Mouse (Mus musculus) lung, postnatal 10 days (tissue): Measurements from ENCODE around the gene Cat.

Source experiments
- DNase-seq: peaks from one replicate; pipeline ENCODE4 v3.0.0; 2021

Cat gene

GRCm38 (mm10) chr2:103432695-103433275 is 52.2 kb downstream of the Cat start:
- peak; percentile 33 for DNase-seq

- DNase-seq = no peak
Observed at GRCm38 (mm10) chr2:103430712-103431111, 54.2 kb downstream of the Cat start.

- DNase-seq = no peak
Observed at GRCm38 (mm10) chr2:103428356-103428755, 56.6 kb downstream of the Cat start.

GRCm38 (mm10) chr2:103425456-103426063 is 59.4 kb downstream of the Cat start:
- DNase-seq = peak; percentile 57

GRCm38 (mm10) chr2:103424349-103425026 is 60.5 kb downstream of the Cat start:
- DNase-seq = peak; percentile 78

GRCm38 (mm10) chr2:103423884-103424283 is 61.1 kb downstream of the Cat start:
- DNase-seq = no peak

- peak; percentile 48 for DNase-seq
Observed at GRCm38 (mm10) chr2:103420650-103421507, 64.1 kb downstream of the Cat start.

- no peak for DNase-seq
Observed at GRCm38 (mm10) chr2:103415774-103416173, 69.2 kb downstream of the Cat start.

GRCm38 (mm10) chr2:103413381-103413780 is 71.6 kb downstream of the Cat start:
- DNase-seq = no peak

- DNase-seq = no peak
Observed at GRCm38 (mm10) chr2:103411816-103412215, 73.1 kb downstream of the Cat start.

GRCm38 (mm10) chr2:103411348-103411747 is 73.6 kb downstream of the Cat start, which contains the start of gene Elf5:
Elf5 (plus strand) TSS chr2:103411688.
- no peak for DNase-seq

GRCm38 (mm10) chr2:103406239-103406638 is 78.7 kb downstream of the Cat start:
- DNase-seq = no peak
